Mouse (Mus musculus) kidney, adult 2 months (tissue): Measurements from ENCODE around the gene Krt33a. TPM values are rescaled to one million over a fixed set of nuclear protein-coding genes. Genes with fewer than 3 reads are reported as not detected.

Source experiments
- DNase-seq: peaks from one replicate; pipeline ENCODE4 v3.0.0; 2021
- H3K27ac ChIP-seq: fragments of 200-500 bp; 2 replicates; pipeline ENCODE4 v1.5.1; 2012; ENCODE audit warnings: low read depth, low read length, control low read depth, inconsistent platforms; ENCODE audit not compliant: insufficient read depth
- H3K27me3 ChIP-seq: fragments of 200-500 bp; replicated peaks from 2 replicates; pipeline ENCODE4 v1.6.1; 2012; ENCODE audit warnings: mild to moderate bottlenecking, moderate library complexity, low read length, inconsistent platforms; ENCODE audit not compliant: control insufficient read depth, insufficient read depth
- H3K36me3 ChIP-seq: fragments of 200-500 bp; 2 replicates; pipeline ENCODE4 v1.6.1; 2012; ENCODE audit warnings: mild to moderate bottlenecking, moderate library complexity, low read length, inconsistent platforms; ENCODE audit not compliant: control insufficient read depth, insufficient read depth
- H3K4me1 ChIP-seq: fragments of 200-500 bp; 2 replicates; pipeline ENCODE4 v1.6.1; 2011; ENCODE audit warnings: low read length; ENCODE audit not compliant: control insufficient read depth, insufficient read depth
- H3K4me3 ChIP-seq: fragments of 200-500 bp; 2 replicates; pipeline ENCODE4 v1.5.1; 2011; ENCODE audit warnings: mild to moderate bottlenecking, low read depth, low read length, control low read depth; ENCODE audit not compliant: insufficient read depth
- CTCF ChIP-seq: fragments of 200-500 bp; conservative IDR thresholded peaks from 2 replicates; pipeline ENCODE4 v1.5.1; 2011; ENCODE audit warnings: low read depth, mild to moderate bottlenecking, control low read depth, low read length, moderate library complexity, mixed read lengths; ENCODE audit not compliant: insufficient read depth, insufficient read length
- POLR2A ChIP-seq: fragments of 200-500 bp; IDR thresholded peaks from one replicate; pipeline ENCODE4 v1.6.1; 2011; ENCODE audit warnings: low read depth, low read length, control low read depth
- WGBS: fragments of 180-500 bp; shearing (Covaris S2); methylation state at CpG from one replicate; pipeline ENCODE4 v1.1.7; 2018; 5-methylcytosine and 5-hydroxymethylcytosine counted together
- polyA plus RNA-seq: library from polyadenylated mRNA; depleted of rRNA; stranded (reverse); fragments of >200 nt; gene quantifications from 2 replicates; pipeline ENCODE4 v1.2.3, GENCODE M21; 2012; rRNA removed

The Krt33a gene
- polyA plus RNA-seq: not detected in 2 replicates

- no peak for DNase-seq
Observed at GRCm38 (mm10) chr11:100016112-100016511, at the start of gene Krt33a. TSS of gene Krt33a (minus strand) at chr11:100016212.

GRCm38 (mm10) chr11:100058875-100059274 lies 42.9 kb upstream of the Krt33a start:
- no peak for TF ChIP-seq CTCF
- TF ChIP-seq POLR2A: no peak
- Histone ChIP-seq H3K4me3 (no peak overlapping the region), H3K27ac (no peak overlapping the region), H3K36me3 (no peaks in the 10 kb centered on the region), H3K27me3 (no peaks in the 10 kb centered on the region), H3K4me1 (no peaks in the 10 kb centered on the region)
- no peak for DNase-seq
- 46% methylated on average over 8 of the region's 8 CpGs for WGBS

More at GRCm38 (mm10) chr11:100016112-100016511, at the start of gene Krt33a:
- H3K27ac ChIP-seq: no peak within 1 kb of the TSS
- H3K4me1 ChIP-seq: no peaks in the 10 kb centered on the region
- H3K27me3 ChIP-seq: no peaks in the 10 kb centered on the region
- 64% methylated on average over 4 of the region's 4 CpGs for WGBS
- no peaks in the 10 kb centered on the region for H3K36me3 ChIP-seq
- TF ChIP-seq CTCF (no peak), POLR2A (no peak)
- no peak within 1 kb of the TSS for H3K4me3 ChIP-seq

GRCm38 (mm10) chr11:100055686-100056655 lies 40.0 kb upstream of the Krt33a start:
- H3K4me3 ChIP-seq: no peak overlapping the region
- 61% methylated on average over 9 of the region's 9 CpGs for WGBS
- DNase-seq: no peak
- no peaks in the 10 kb centered on the region for H3K36me3 ChIP-seq
- TF ChIP-seq POLR2A (no peak), CTCF (no peak)
- H3K27me3 ChIP-seq: no peaks in the 10 kb centered on the region
- H3K4me1 ChIP-seq: no peaks in the 10 kb centered on the region
- H3K27ac ChIP-seq: no peak overlapping the region

- no peaks in the 10 kb centered on the region for H3K27me3 ChIP-seq
- no peak within 1 kb of the TSS for H3K27ac ChIP-seq
- no peaks in the 10 kb centered on the region for H3K36me3 ChIP-seq
- no peaks in the 10 kb centered on the region for H3K4me1 ChIP-seq
- no peak within 1 kb of the TSS for H3K4me3 ChIP-seq
- WGBS: 87% methylated on average over 3 of the region's 3 CpGs
- DNase-seq: no peak
- TF ChIP-seq CTCF: no peak
Observed at GRCm38 (mm10) chr11:100050451-100050850, 34.4 kb upstream of the Krt33a start, which contains the start of gene Krt31. TSS of gene Krt31 (minus strand) at chr11:100050551.

- WGBS: 94% methylated on average over 2 of the region's 2 CpGs
Observed at GRCm38 (mm10) chr11:100047193-100047592, 31.2 kb upstream of the Krt33a start.

GRCm38 (mm10) chr11:100046303-100046866 lies 30.4 kb upstream of the Krt33a start:
- TF ChIP-seq POLR2A: no peak
- no peak for TF ChIP-seq CTCF
- no peak overlapping the region for H3K4me3 ChIP-seq
- H3K4me1 ChIP-seq: no peaks in the 10 kb centered on the region
- H3K36me3 ChIP-seq: no peaks in the 10 kb centered on the region
- no peak for DNase-seq
- WGBS: 70% methylated on average over 6 of the region's 6 CpGs
- H3K27me3 ChIP-seq: no peaks in the 10 kb centered on the region
- no peak overlapping the region for H3K27ac ChIP-seq

More at GRCm38 (mm10) chr11:100047193-100047592, 31.2 kb upstream of the Krt33a start:
- DNase-seq: no peak
- Histone ChIP-seq H3K4me1 (no peaks in the 10 kb centered on the region), H3K27ac (no peak overlapping the region), H3K36me3 (no peaks in the 10 kb centered on the region), H3K27me3 (no peaks in the 10 kb centered on the region), H3K4me3 (no peak overlapping the region)
- TF ChIP-seq POLR2A: no peak
- TF ChIP-seq CTCF: no peak

- TF ChIP-seq CTCF: no peak
- TF ChIP-seq POLR2A: no peak
- no peak within 1 kb of the TSS for H3K4me3 ChIP-seq
- 86% methylated on average over 6 of the region's 6 CpGs for WGBS
Observed at GRCm38 (mm10) chr11:100041454-100041853, 25.4 kb upstream of the Krt33a start, which contains the start of gene Krt34. TSS of gene Krt34 (minus strand) at chr11:100041554.

More at GRCm38 (mm10) chr11:100041454-100041853, 25.4 kb upstream of the Krt33a start, which contains the start of gene Krt34:
- Histone ChIP-seq H3K27ac (no peak within 1 kb of the TSS), H3K4me1 (no peaks in the 10 kb centered on the region), H3K27me3 (no peaks in the 10 kb centered on the region), H3K36me3 (no peaks in the 10 kb centered on the region)
- DNase-seq: no peak
